Mouse (Mus musculus) heart, embryonic 15.5 days (tissue): ENCODE measurements around the gene Kif18b. TPM values are rescaled to one million over a fixed set of nuclear protein-coding genes. Genes with fewer than 3 reads are reported as not detected.

Experiments
- ATAC-seq: fragments of 200-750 bp; cut with Nextera tagmentation; replicated peaks from 2 replicates; pipeline ENCODE4 v1.8.0; 2017; ENCODE audit warnings: low read depth, moderate TSS enrichment; ENCODE audit not compliant: insufficient number of reproducible peaks, insufficient read depth, low FRiP score
- H3K27ac ChIP-seq: fragments of 300-500 bp; sonication (generic); 2 replicates; pipeline ENCODE4 v1.5.1; 2015; ENCODE audit warnings: mild to moderate bottlenecking, inconsistent platforms
- H3K27me3 ChIP-seq: fragments of 300-500 bp; sonication (generic); 2 replicates; pipeline ENCODE4 v1.6.1; 2015; ENCODE audit warnings: inconsistent platforms
- H3K36me3 ChIP-seq: fragments of 300-500 bp; sonication (generic); 2 replicates; pipeline ENCODE4 v1.6.1; 2015; ENCODE audit warnings: mild to moderate bottlenecking, inconsistent platforms
- H3K4me1 ChIP-seq: fragments of 300-500 bp; sonication (generic); replicated peaks from 2 replicates; pipeline ENCODE4 v1.6.1; 2015; ENCODE audit warnings: inconsistent platforms
- H3K4me2 ChIP-seq: fragments of 300-500 bp; sonication (generic); 2 replicates; pipeline ENCODE4 v1.6.1; 2015; ENCODE audit warnings: inconsistent platforms, mild to moderate bottlenecking, moderate library complexity
- H3K4me3 ChIP-seq: fragments of 300-500 bp; sonication (generic); 2 replicates; pipeline ENCODE4 v1.5.1; 2015; ENCODE audit warnings: mild to moderate bottlenecking, inconsistent platforms
- H3K9ac ChIP-seq: fragments of 300-500 bp; sonication (generic); 2 replicates; pipeline ENCODE4 v1.6.1; 2015; ENCODE audit warnings: mild to moderate bottlenecking, inconsistent platforms
- H3K9me3 ChIP-seq: fragments of 300-500 bp; sonication (generic); replicated peaks from 2 replicates; pipeline ENCODE4 v1.6.1; 2016; ENCODE audit warnings: inconsistent platforms
- WGBS: fragments of 180-500 bp; shearing (Covaris S2); methylation state at CpG from one replicate; pipeline ENCODE4 v1.1.7; 2015; ENCODE audit warnings: mixed read lengths; 5-methylcytosine and 5-hydroxymethylcytosine counted together
- polyA plus RNA-seq: library from polyadenylated mRNA; unstranded; fragments of >200 nt; fragmentation: Nextera tagmentation; extraction: Ambion mirVana; gene quantifications from 2 replicates; pipeline ENCODE4 v1.2.1, GENCODE M21; 2015

Gene Kif18b
- polyA plus RNA-seq, 1 experiment from 2014 or later = 5.2 TPM

GRCm38 (mm10) chr11:102956962-102957614, 32.2 kb upstream of the Kif18b start:
- 42% methylated on average over 16 of the region's 16 CpGs for WGBS
- no peak overlapping the region for H3K27ac ChIP-seq

GRCm38 (mm10) chr11:102952922-102953321, 28.0 kb upstream of the Kif18b start:
- 50% methylated on average over 6 of the region's 6 CpGs for WGBS
- Histone ChIP-seq H3K9ac (no peak overlapping the region), H3K27ac (no peak overlapping the region)

More at GRCm38 (mm10) chr11:102956962-102957614, 32.2 kb upstream of the Kif18b start:
- H3K9ac ChIP-seq = no peak overlapping the region
- no peak overlapping the region for H3K4me3 ChIP-seq
- H3K9me3 ChIP-seq = no peaks in the 10 kb centered on the region
- H3K27me3 ChIP-seq = peaks cover 31% of the 10 kb centered on the region
- ATAC-seq = no peak; the same call in 1 of the 2 replicates
- no peaks in the 10 kb centered on the region for H3K36me3 ChIP-seq
- peaks cover 23% of the 10 kb centered on the region for H3K4me1 ChIP-seq
- no peak overlapping the region for H3K4me2 ChIP-seq

GRCm38 (mm10) chr11:102948043-102948961, 23.4 kb upstream of the Kif18b start:
- H3K9ac ChIP-seq = peak overlapping the region; percentile 57
- peaks cover 37% of the 10 kb centered on the region for H3K4me1 ChIP-seq
- H3K4me2 ChIP-seq = peak overlapping the region; percentile 83
- H3K36me3 ChIP-seq = no peaks in the 10 kb centered on the region
- no peaks in the 10 kb centered on the region for H3K9me3 ChIP-seq
- ATAC-seq = peak; percentile 61; the same call in 1 of the 2 replicates
- peaks cover 94% of the 10 kb centered on the region for H3K27me3 ChIP-seq
- 3% methylated on average over 51 of the region's 51 CpGs for WGBS
- H3K27ac ChIP-seq = no peak overlapping the region
- H3K4me3 ChIP-seq = peak overlapping the region; percentile 59

More at GRCm38 (mm10) chr11:102952922-102953321, 28.0 kb upstream of the Kif18b start:
- Histone ChIP-seq H3K4me2 (no peak overlapping the region), H3K9me3 (no peaks in the 10 kb centered on the region), H3K27me3 (peaks cover 60% of the 10 kb centered on the region), H3K4me3 (no peak overlapping the region), H3K36me3 (no peaks in the 10 kb centered on the region), H3K4me1 (peaks cover 32% of the 10 kb centered on the region)
- no peak for ATAC-seq

GRCm38 (mm10) chr11:102946992-102947343, 22.0 kb upstream of the Kif18b start:
- Histone ChIP-seq H3K9me3 (no peaks in the 10 kb centered on the region), H3K4me2 (peak overlapping the region; percentile 74), H3K36me3 (no peaks in the 10 kb centered on the region), H3K4me1 (peaks cover 37% of the 10 kb centered on the region), H3K27me3 (peaks cover 96% of the 10 kb centered on the region), H3K4me3 (peak overlapping the region; percentile 43), H3K9ac (no peak overlapping the region), H3K27ac (no peak overlapping the region)
- 7% methylated on average over 8 of the region's 8 CpGs for WGBS
- no peak for ATAC-seq

GRCm38 (mm10) chr11:102946265-102946991, 21.5 kb upstream of the Kif18b start, which contains the start of gene C1ql1:
C1ql1 (minus strand) TSS chr11:102946688.
- Histone ChIP-seq H3K4me2 (peak within 1 kb of the TSS; percentile 74), H3K27me3 (peaks cover 90% of the 10 kb centered on the region), H3K36me3 (no peaks in the 10 kb centered on the region), H3K4me3 (peak within 1 kb of the TSS; percentile 43), H3K9ac (no peak within 1 kb of the TSS), H3K27ac (no peak within 1 kb of the TSS), H3K9me3 (no peaks in the 10 kb centered on the region), H3K4me1 (peaks cover 37% of the 10 kb centered on the region)
- 2% methylated on average over 72 of the region's 87 CpGs for WGBS
- peak; percentile 87 for ATAC-seq

GRCm38 (mm10) chr11:102945306-102946264, 20.7 kb upstream of the Kif18b start:
- Histone ChIP-seq H3K9me3 (no peaks in the 10 kb centered on the region), H3K4me3 (peak overlapping the region; percentile 43), H3K27ac (no peak overlapping the region), H3K4me1 (peaks cover 37% of the 10 kb centered on the region), H3K4me2 (peak overlapping the region; percentile 74), H3K9ac (no peak overlapping the region), H3K27me3 (peaks cover 84% of the 10 kb centered on the region), H3K36me3 (no peaks in the 10 kb centered on the region)
- 4% methylated on average over 54 of the region's 54 CpGs for WGBS
- no peak for ATAC-seq

- no peak overlapping the region for H3K27ac ChIP-seq
- no peak overlapping the region for H3K4me2 ChIP-seq
- H3K9ac ChIP-seq = no peak overlapping the region
- no peaks in the 10 kb centered on the region for H3K36me3 ChIP-seq
- ATAC-seq = no peak
- no peak overlapping the region for H3K4me3 ChIP-seq
- peaks cover 56% of the 10 kb centered on the region for H3K27me3 ChIP-seq
- no peaks in the 10 kb centered on the region for H3K9me3 ChIP-seq
- H3K4me1 ChIP-seq = peaks cover 25% of the 10 kb centered on the region
- 63% methylated on average over 6 of the region's 6 CpGs for WGBS
These were observed 16.3 kb upstream of the Kif18b start for GRCm38 (mm10) chr11:102941236-102941635.

- H3K4me2 ChIP-seq = no peak overlapping the region
- no peak for ATAC-seq
These were observed 14.2 kb upstream of the Kif18b start for GRCm38 (mm10) chr11:102939024-102939675.

GRCm38 (mm10) chr11:102937529-102938182, 12.7 kb upstream of the Kif18b start:
- 0 out of 2 replicates have a peak, but pooled peaks have one; percentile 14 for ATAC-seq
- Histone ChIP-seq H3K4me3 (no peak overlapping the region), H3K4me1 (peaks cover 10% of the 10 kb centered on the region), H3K9ac (no peak overlapping the region), H3K27me3 (peaks cover 29% of the 10 kb centered on the region), H3K36me3 (no peaks in the 10 kb centered on the region), H3K27ac (no peak overlapping the region), H3K4me2 (no peak overlapping the region), H3K9me3 (no peaks in the 10 kb centered on the region)
- 58% methylated on average over 3 of the region's 3 CpGs for WGBS

More at GRCm38 (mm10) chr11:102939024-102939675, 14.2 kb upstream of the Kif18b start:
- 44% methylated on average over 13 of the region's 13 CpGs for WGBS
- Histone ChIP-seq H3K27ac (no peak overlapping the region), H3K27me3 (peaks cover 44% of the 10 kb centered on the region), H3K4me1 (peaks cover 10% of the 10 kb centered on the region), H3K4me3 (no peak overlapping the region), H3K9me3 (no peaks in the 10 kb centered on the region), H3K9ac (no peak overlapping the region), H3K36me3 (no peaks in the 10 kb centered on the region)
